Mouse (Mus musculus): ENCODE measurements around the gene Snca. TPM values are rescaled to one million over a fixed set of nuclear protein-coding genes. Genes with fewer than 3 reads are reported as not detected.

Snca gene
- polyA plus RNA-seq, 1 experiment from 2014 or later, result 21.0 TPM

GRCm38 (mm10) chr6:60682233-60682632 is 147.4 kb downstream of the Snca start:
- DNase-seq (ENCODE audit: low spot score), result no peak
- no peaks in the 10 kb centered on the region for H3K9me3 ChIP-seq
- H3K27me3 ChIP-seq (replicated peaks; ENCODE audit: low read depth, poor library complexity, severe bottlenecking), result no peaks in the 10 kb centered on the region
- H3K36me3 ChIP-seq (replicated peaks), result no peaks in the 10 kb centered on the region
- WGBS, result 61% methylated on average over 4 of the region's 4 CpGs
- H3K4me3 ChIP-seq, result no peak overlapping the region
- H3K4me1 ChIP-seq, result no peaks in the 10 kb centered on the region
- H3K27ac ChIP-seq (replicated peaks), result no peak overlapping the region

Other genes starting within 250 kb of the Snca start
- 5.3 and 5.5 TPM in 2 replicates for gene Mmrn1, start 95.1 kb upstream of the Snca start, polyA plus RNA-seq (2016; fragmentation: Nextera tagmentation; extraction: Ambion mirVana)